Mouse (Mus musculus) CH12.LX (cell line): ENCODE results near the gene 0610012G03Rik. TPM values are rescaled to one million over a fixed set of nuclear protein-coding genes. Genes with fewer than 3 reads are reported as not detected.

ENCODE experiments used
- DNase-seq: peaks from one replicate; pipeline ENCODE4 v3.0.0-alpha.2; 2013; ENCODE audit errors: extremely low read depth
- H3K27ac ChIP-seq: 2 replicates; pipeline ENCODE4 v1.5.1; 2012; ENCODE audit warnings: low read depth, mild to moderate bottlenecking, control low read depth, moderate library complexity; ENCODE audit not compliant: insufficient read depth
- H3K27me3 ChIP-seq: replicated peaks from 2 replicates; pipeline ENCODE3; 2012; ENCODE audit warnings: inconsistent platforms
- H3K36me3 ChIP-seq, 2 experiments: replicated peaks in 1 of 2; 2 replicates each; pipeline versions ENCODE3 to v1.6.1; 2012; ENCODE audit warnings: inconsistent platforms in 1 of 2, low read length in 1 of 2, mild to moderate bottlenecking in 1 of 2, mixed read lengths in 1 of 2, moderate library complexity in 1 of 2; ENCODE audit not compliant: control insufficient read depth in 1 of 2, insufficient read depth in 1 of 2
- H3K4me1 ChIP-seq, 2 experiments: 2 replicates each; pipeline ENCODE4 v1.6.1; 2012; ENCODE audit warnings: inconsistent platforms in 1 of 2, moderate library complexity in 1 of 2; ENCODE audit not compliant: insufficient read depth in 2 of 2, control insufficient read depth in 1 of 2
- H3K4me2 ChIP-seq: 2 replicates; pipeline ENCODE4 v1.6.1; 2012; ENCODE audit warnings: low read depth, mild to moderate bottlenecking, control low read depth; ENCODE audit not compliant: poor library complexity, insufficient read depth, severe bottlenecking
- H3K4me3 ChIP-seq, 3 experiments: fragments of 150-350 bp in 1 of 3; sonication (generic) in 1 of 3; replicated peaks in 1 of 3; 2 replicates each; pipeline versions ENCODE3 to v1.5.1; 2011 to 2012; ENCODE audit warnings: low read depth in 2 of 3, low read length in 2 of 3, mild to moderate bottlenecking in 2 of 3, moderate library complexity in 2 of 3, control low read depth in 1 of 3, improper control_type of control experiment in 1 of 3, inconsistent platforms in 1 of 3, mixed read lengths in 1 of 3; ENCODE audit not compliant: poor library complexity in 1 of 3
- H3K79me2 ChIP-seq: replicated peaks from 2 replicates; pipeline ENCODE4 v1.6.1; 2012; ENCODE audit warnings: mild to moderate bottlenecking, moderate library complexity; ENCODE audit not compliant: control insufficient read depth, poor library complexity, insufficient read depth, severe bottlenecking; ENCODE audit errors: extremely low read depth
- H3K9ac ChIP-seq: 2 replicates; pipeline ENCODE4 v1.6.1; 2012; ENCODE audit warnings: low read depth, mild to moderate bottlenecking, control low read depth, moderate library complexity; ENCODE audit not compliant: insufficient read depth
- H3K9me3 ChIP-seq: replicated peaks from 2 replicates; pipeline ENCODE3; 2012; ENCODE audit warnings: low read length, inconsistent platforms, mixed read lengths
- CTCF ChIP-seq, 2 experiments: IDR thresholded peaks in 1 of 2; conservative IDR thresholded peaks in 1 of 2; 2 replicates each; pipeline ENCODE4 v1.5.1; 2011 to 2012; ENCODE audit warnings: low read depth in 2 of 2, low read length in 2 of 2, improper control_type of control experiment in 1 of 2, inconsistent platforms in 1 of 2, mild to moderate bottlenecking in 1 of 2, moderate library complexity in 1 of 2
- EP300 ChIP-seq: IDR thresholded peaks from 2 replicates; pipeline ENCODE4 v1.6.1; 2011; ENCODE audit warnings: low read length, improper control_type of control experiment
- GABPA ChIP-seq: IDR thresholded peaks from 2 replicates; pipeline ENCODE4 v1.6.1; 2012; ENCODE audit warnings: low read depth, low read length, improper control_type of control experiment, inconsistent platforms; ENCODE audit not compliant: insufficient replicate concordance
- HCFC1 ChIP-seq: IDR thresholded peaks from 2 replicates; pipeline ENCODE4 v1.6.1; 2012; ENCODE audit warnings: low read depth, mild to moderate bottlenecking, inconsistent platforms, low read length, improper control_type of control experiment
- IRF4 ChIP-seq: IDR thresholded peaks from 2 replicates; pipeline ENCODE4 v1.6.1; 2014; ENCODE audit warnings: low read depth, mild to moderate bottlenecking, inconsistent platforms, low read length, improper control_type of control experiment
- MAZ ChIP-seq: IDR thresholded peaks from 2 replicates; pipeline ENCODE4 v1.6.1; 2012; ENCODE audit warnings: low read depth, mild to moderate bottlenecking, inconsistent platforms, low read length, improper control_type of control experiment, moderate library complexity
- NELFE ChIP-seq: IDR thresholded peaks from 2 replicates; pipeline ENCODE4 v1.6.1; 2011; ENCODE audit warnings: low read depth, low read length, improper control_type of control experiment
- NRF1 ChIP-seq: IDR thresholded peaks from 2 replicates; pipeline ENCODE4 v1.6.1; 2014; ENCODE audit warnings: low read depth, mild to moderate bottlenecking, inconsistent platforms, low read length, improper control_type of control experiment, moderate library complexity
- POLR2AphosphoS2 ChIP-seq: IDR thresholded peaks from 2 replicates; pipeline ENCODE4 v1.6.1; 2011; ENCODE audit warnings: low read depth, low read length, improper control_type of control experiment
- RAD21 ChIP-seq: IDR thresholded peaks from 2 replicates; pipeline ENCODE4 v1.6.1; 2011; ENCODE audit warnings: low read depth, mild to moderate bottlenecking, low read length, improper control_type of control experiment, moderate library complexity
- RCOR1 ChIP-seq: conservative IDR thresholded peaks from 2 replicates; pipeline ENCODE4 v1.6.1; 2012; ENCODE audit warnings: low read depth, mild to moderate bottlenecking, inconsistent platforms, low read length, improper control_type of control experiment
- SMC3 ChIP-seq: IDR thresholded peaks from 2 replicates; pipeline ENCODE4 v1.6.1; 2011; ENCODE audit warnings: low read depth, low read length, improper control_type of control experiment
- TCF12 ChIP-seq: IDR thresholded peaks from 2 replicates; pipeline ENCODE4 v1.6.1; 2014; ENCODE audit warnings: low read depth, mild to moderate bottlenecking, inconsistent platforms, low read length, improper control_type of control experiment
- USF2 ChIP-seq: conservative IDR thresholded peaks from 2 replicates; pipeline ENCODE4 v1.6.1; 2011; ENCODE audit warnings: low read depth, low read length, improper control_type of control experiment
- ZC3H11A ChIP-seq: IDR thresholded peaks from 2 replicates; pipeline ENCODE4 v1.6.1; 2012; ENCODE audit warnings: low read depth, mild to moderate bottlenecking, inconsistent platforms, low read length, improper control_type of control experiment
- ZKSCAN1 ChIP-seq: IDR thresholded peaks from 2 replicates; pipeline ENCODE4 v1.6.1; 2012; ENCODE audit warnings: low read depth, inconsistent platforms, low read length, improper control_type of control experiment, borderline replicate concordance
- ZNF384 ChIP-seq: IDR thresholded peaks from 2 replicates; pipeline ENCODE4 v1.6.1; 2012; ENCODE audit warnings: low read depth, low read length, improper control_type of control experiment, inconsistent platforms
- dilution Hi-C: fragments of 300-500 bp; cut with MboI; formaldehyde crosslinking; loops from 2 replicates; pipeline ENCODE4 v1.14.3; 2020; ENCODE audit warnings: low sequenced_read_pairs; ENCODE audit not compliant: extremely low pct_unique_long_range_greater_than_20kb, extremely low pct_ligation_motif_present
- in situ Hi-C: fragments of 300-500 bp; cut with MboI; formaldehyde crosslinking; loops from 3 replicates; pipeline ENCODE4 v1.14.3; 2019; ENCODE audit warnings: low sequenced_read_pairs, low pct_ligation_motif_present, low pct_unique_long_range_greater_than_20kb, mixed read lengths
- polyA plus RNA-seq: library from polyadenylated mRNA; unstranded; fragments of >175 nt; gene quantifications from 2 replicates; pipeline ENCODE4 v1.2.1, GENCODE M21; 2012; ENCODE audit warnings: low read depth; ENCODE audit not compliant: insufficient read length
- total RNA-seq, 2 experiments: library from RNA; depleted of rRNA; stranded (reverse); fragments of 300-350 nt in 1 of 2; fragments of >200 nt in 1 of 2; gene quantifications; 2 replicates each; pipeline ENCODE4 v1.2.3; 2012 to 2014

0610012G03Rik gene
- total and polyA plus RNA-seq, 3 experiments: 29.4 to 48.0 (median 38.0) TPM

- in situ Hi-C loops: no loop called here
- TF ChIP-seq SMC3 (no peak), USF2 (no peak), MAZ (no peak), ZC3H11A (no peak), IRF4 (no peak), TCF12 (no peak), ZNF384 (no peak), EP300 (no peak), RAD21 (no peak), HCFC1 (no peak), GABPA (no peak), POLR2AphosphoS2 (no peak), ZKSCAN1 (no peak), NRF1 (no peak), RCOR1 (no peak)
Measured at GRCm38 (mm10) chr16:31993195-31993594, 44.9 kb upstream of the 0610012G03Rik start.

GRCm38 (mm10) chr16:31992039-31992438, 43.7 kb upstream of the 0610012G03Rik start:
- peaks cover 25% of the 10 kb centered on the region for H3K79me2 ChIP-seq
- TF ChIP-seq MAZ: no peak
- TF ChIP-seq CTCF (conservative IDR thresholded peaks at IDR 0.05 in 1 of 2, IDR thresholded peaks at IDR 0.05 in 1 of 2; ENCODE audit: low read depth in 2 of 2, low read length in 2 of 2): peak in 1 of 2 experiments; percentile 49; a peak in 2 of 4 replicates
- TF ChIP-seq RAD21: peak; percentile 24
- TF ChIP-seq NELFE: no peak
- no peak for TF ChIP-seq TCF12
- H3K27ac ChIP-seq: no peak overlapping the region
- H3K4me2 ChIP-seq: no peak overlapping the region
- peak; percentile 26 for DNase-seq
- no peak overlapping the region for H3K9ac ChIP-seq
- no peak overlapping the region for H3K4me3 ChIP-seq
- in situ Hi-C loops (no loop called here), dilution Hi-C loops (no loop called here)
- H3K9me3 ChIP-seq: no peaks in the 10 kb centered on the region
- H3K36me3 ChIP-seq: peaks cover 27 to 74% of the 10 kb centered on the region in 2 experiments
- no peaks in the 10 kb centered on the region for H3K4me1 ChIP-seq
- H3K27me3 ChIP-seq: no peaks in the 10 kb centered on the region

More at GRCm38 (mm10) chr16:31993195-31993594, 44.9 kb upstream of the 0610012G03Rik start:
- Histone ChIP-seq H3K79me2 (peaks cover 36% of the 10 kb centered on the region), H3K27me3 (no peaks in the 10 kb centered on the region), H3K9me3 (no peaks in the 10 kb centered on the region), H3K4me1 (no peaks in the 10 kb centered on the region), H3K4me3 (no peak overlapping the region), H3K27ac (no peak overlapping the region), H3K9ac (no peak overlapping the region), H3K4me2 (no peak overlapping the region), H3K36me3 (peaks cover 28 to 75% of the 10 kb centered on the region in 2 experiments)
- no peak for DNase-seq
- dilution Hi-C loops: no loop called here
